Mouse (Mus musculus): ENCODE measurements around the gene Arid2.
A peak's percentile ranks its signal among the peaks of the same experiment; 100 is the strongest.
"Not testable (repeated sequence)": the region's sequence is repeated elsewhere in the genome, so short reads cannot be mapped to it uniquely, and the experiment has no call there.

The Arid2 gene

GRCm38 (mm10) chr15:96287369-96287975 lies at the start of gene Arid2:
Arid2 (plus strand) TSS chr15:96287518.
- peak; percentile 42 for DNase-seq

GRCm38 (mm10) chr15:96238071-96238470 lies 49.2 kb upstream of the Arid2 start:
- no peak for DNase-seq

GRCm38 (mm10) chr15:96244171-96244570 lies 43.1 kb upstream of the Arid2 start:
- DNase-seq: no peak

GRCm38 (mm10) chr15:96244715-96245114 lies 42.6 kb upstream of the Arid2 start:
- DNase-seq: not testable (repeated sequence)

GRCm38 (mm10) chr15:96253827-96254226 lies 33.5 kb upstream of the Arid2 start:
- no peak for DNase-seq

GRCm38 (mm10) chr15:96254356-96254755 lies 33.0 kb upstream of the Arid2 start:
- DNase-seq: no peak

GRCm38 (mm10) chr15:96257781-96258180 lies 29.5 kb upstream of the Arid2 start:
- DNase-seq: no peak

GRCm38 (mm10) chr15:96264614-96265013 lies 22.7 kb upstream of the Arid2 start:
- DNase-seq: no peak

- DNase-seq: no peak
Measured at GRCm38 (mm10) chr15:96267933-96268332, 19.4 kb upstream of the Arid2 start.

- no peak for DNase-seq
Measured at GRCm38 (mm10) chr15:96268610-96269009, 18.7 kb upstream of the Arid2 start.

- DNase-seq: no peak
Measured at GRCm38 (mm10) chr15:96269402-96269801, 17.9 kb upstream of the Arid2 start.

- DNase-seq: no peak
Measured at GRCm38 (mm10) chr15:96270272-96270880, 16.9 kb upstream of the Arid2 start.

- DNase-seq: no peak
Measured at GRCm38 (mm10) chr15:96272356-96272755, 15.0 kb upstream of the Arid2 start.

- no peak for DNase-seq
Measured at GRCm38 (mm10) chr15:96274341-96274740, 13.0 kb upstream of the Arid2 start.

GRCm38 (mm10) chr15:96275198-96275597 lies 12.1 kb upstream of the Arid2 start:
- DNase-seq: no peak

- DNase-seq: no peak
Measured at GRCm38 (mm10) chr15:96275810-96276493, 11.4 kb upstream of the Arid2 start.

GRCm38 (mm10) chr15:96277061-96277460 lies 10.3 kb upstream of the Arid2 start:
- no peak for DNase-seq

GRCm38 (mm10) chr15:96281236-96281635 lies 6.1 kb upstream of the Arid2 start:
- no peak for DNase-seq

GRCm38 (mm10) chr15:96283141-96283540 lies 4.2 kb upstream of the Arid2 start:
- no peak for DNase-seq

GRCm38 (mm10) chr15:96283920-96284431 lies 3.3 kb upstream of the Arid2 start:
- peak; percentile 24 for DNase-seq

- peak; percentile 19 for DNase-seq
Measured at GRCm38 (mm10) chr15:96284711-96285322, 2.5 kb upstream of the Arid2 start.

- DNase-seq: peak; percentile 91
Measured at GRCm38 (mm10) chr15:96285323-96286014, 1.8 kb upstream of the Arid2 start.

Measured in layer of hippocampus, adult 9-11 months (tissue).